In genomic region chr6:28396051-28396852, GRCm38 (mm10) we compare ENCODE assay signal across 11 mouse cellular contexts. TPM values are rescaled to one million over a fixed set of nuclear protein-coding genes. Genes with fewer than 3 reads are reported as not detected.
DNase-seq lines count a peak whose midpoint lies in the region; ATAC-seq and TF ChIP-seq lines count a peak whose summit lies in the region.
"Had no signal": no experiment of that assay in that cellular context is flagged by ENCODE, and none has a peak within 500 bp of the region (broad histone marks: within the 10 kb centered on the region; RNA-seq: fewer than 3 reads in every experiment).

No protein-coding gene starts in this region.

- peak overlapping the region; percentile 76; the same call in 1 of the 2 replicates for H3K4me2 ChIP-seq in heart, postnatal 0 days (ENCODE audit: low read depth, low read length)
- H3K4me2 ChIP-seq in embryonic facial prominence, embryonic 12.5 days (replicated peaks) = peak overlapping the region; percentile 78; the same call in 1 of the 2 replicates
- peak overlapping the region; percentile 94 for H3K4me2 ChIP-seq in hindbrain, embryonic 16.5 days (ENCODE audit: low read length)
- peak overlapping the region; percentile 67 for H3K4me2 ChIP-seq in neural tube, embryonic 11.5 days (ENCODE audit: low read depth)

- no peak for TF ChIP-seq EP300 in heart, postnatal 0 days (IDR thresholded peaks at IDR 0.05; ENCODE audit: low read depth)

- 47% methylated on average over 15 of the region's 15 CpGs for WGBS in heart, postnatal 0 days
- 22% methylated on average over 15 of the region's 15 CpGs for WGBS in embryonic facial prominence, embryonic 12.5 days
- 29% methylated on average over 15 of the region's 15 CpGs for WGBS in hindbrain, embryonic 16.5 days
- WGBS in neural tube, embryonic 11.5 days = 23% methylated on average over 15 of the region's 15 CpGs

- H3K27me3 ChIP-seq in heart, postnatal 0 days (ENCODE audit: control insufficient read depth, insufficient read depth, low read length) = peaks cover 30% of the 10 kb centered on the region
- H3K27me3 ChIP-seq in embryonic facial prominence, embryonic 12.5 days = peaks cover 28% of the 10 kb centered on the region
- no peaks in the 10 kb centered on the region for H3K27me3 ChIP-seq in hindbrain, embryonic 16.5 days (replicated peaks; ENCODE audit: control insufficient read depth, insufficient read depth, low read length)
- no peaks in the 10 kb centered on the region for H3K27me3 ChIP-seq in neural tube, embryonic 11.5 days (ENCODE audit: control insufficient read depth, insufficient read depth, low read length)

- no peak overlapping the region for H3K27ac ChIP-seq in heart, postnatal 0 days (ENCODE audit: low read depth)
- H3K27ac ChIP-seq in embryonic facial prominence, embryonic 12.5 days = no peak overlapping the region
- H3K27ac ChIP-seq in hindbrain, embryonic 16.5 days (ENCODE audit: low read depth, low read length) = no peak overlapping the region
- no peak overlapping the region for H3K27ac ChIP-seq in neural tube, embryonic 11.5 days (ENCODE audit: low read depth, low read length)
- H3K27ac ChIP-seq: liver, embryonic 13.5 days had no signal

- no peak for DNase-seq in heart, postnatal 0 days (ENCODE audit: low spot score)
- DNase-seq in heart, postnatal 14 days = no peak
- no peak for DNase-seq in neural tube, embryonic 11.5 days (ENCODE audit: low spot score)
- no peak for DNase-seq in layer of hippocampus, adult 11-12 months (ENCODE audit: low spot score)
- DNase-seq in adipocyte (ENCODE audit: low spot score) = no peak
- DNase-seq in left cerebral cortex, adult 11 months (ENCODE audit: low spot score) = no peak
- DNase-seq: adrenal gland, postnatal 25 days; liver, embryonic 13.5 days had no signal

- no peak overlapping the region for H3K9ac ChIP-seq in heart, postnatal 0 days (replicated peaks; ENCODE audit: low read depth, low read length)
- H3K9ac ChIP-seq in embryonic facial prominence, embryonic 12.5 days = no peak overlapping the region
- H3K9ac ChIP-seq in hindbrain, embryonic 16.5 days (ENCODE audit: low read depth, low read length) = peak overlapping the region; percentile 73; the same call in 1 of the 2 replicates
- no peak overlapping the region for H3K9ac ChIP-seq in neural tube, embryonic 11.5 days (ENCODE audit: low read length)
- H3K9ac ChIP-seq: liver, embryonic 13.5 days had no signal

- TF ChIP-seq CTCF in heart, postnatal 0 days (IDR thresholded peaks at IDR 0.05; ENCODE audit: low read depth) = no peak

- H3K36me3 ChIP-seq in heart, postnatal 0 days (replicated peaks; ENCODE audit: control insufficient read depth, insufficient read depth, low read length) = no peaks in the 10 kb centered on the region
- no peaks in the 10 kb centered on the region for H3K36me3 ChIP-seq in embryonic facial prominence, embryonic 12.5 days
- no peaks in the 10 kb centered on the region for H3K36me3 ChIP-seq in hindbrain, embryonic 16.5 days (ENCODE audit: control insufficient read depth, insufficient read depth, low read length)
- H3K36me3 ChIP-seq in neural tube, embryonic 11.5 days (ENCODE audit: control insufficient read depth, insufficient read depth, low read length) = no peaks in the 10 kb centered on the region
- H3K36me3 ChIP-seq: liver, embryonic 13.5 days had no signal

- H3K4me1 ChIP-seq in heart, postnatal 0 days (ENCODE audit: control insufficient read depth, insufficient read depth) = no peaks in the 10 kb centered on the region
- no peaks in the 10 kb centered on the region for H3K4me1 ChIP-seq in embryonic facial prominence, embryonic 12.5 days
- peaks cover 4% of the 10 kb centered on the region for H3K4me1 ChIP-seq in hindbrain, embryonic 16.5 days (ENCODE audit: control insufficient read depth, insufficient read depth, low read depth, low read length)
- no peaks in the 10 kb centered on the region for H3K4me1 ChIP-seq in neural tube, embryonic 11.5 days (ENCODE audit: control insufficient read depth, insufficient read depth, low read length)
- H3K4me1 ChIP-seq: liver, embryonic 13.5 days had no signal

- peak overlapping the region; percentile 44 for H3K4me3 ChIP-seq in heart, postnatal 0 days (ENCODE audit: low read depth, low read length)
- peak overlapping the region; percentile 37 for H3K4me3 ChIP-seq in embryonic facial prominence, embryonic 12.5 days
- H3K4me3 ChIP-seq in hindbrain, embryonic 16.5 days (ENCODE audit: low read length) = peak overlapping the region; percentile 56
- peak overlapping the region; percentile 43 for H3K4me3 ChIP-seq in neural tube, embryonic 11.5 days (ENCODE audit: low read depth, low read length)

- intact Hi-C loops in heart, postnatal 14 days (cut with DNase I) = no loop called here

- H3K9me3 ChIP-seq in heart, postnatal 0 days (replicated peaks; ENCODE audit: control insufficient read depth, low read length) = 0 out of 2 replicates have a peak, but pooled peaks cover 6% of the 10 kb centered on the region
- no peaks in the 10 kb centered on the region for H3K9me3 ChIP-seq in embryonic facial prominence, embryonic 12.5 days
- H3K9me3 ChIP-seq in hindbrain, embryonic 16.5 days (ENCODE audit: control insufficient read depth, low read length) = peaks cover 3% of the 10 kb centered on the region; the same call in 1 of the 2 replicates
- H3K9me3 ChIP-seq in neural tube, embryonic 11.5 days (ENCODE audit: control insufficient read depth, low read length) = no peaks in the 10 kb centered on the region
- H3K9me3 ChIP-seq: liver, embryonic 13.5 days had no signal

- ATAC-seq in heart, postnatal 0 days (ENCODE audit: insufficient read depth, low read depth) = no peak
- ATAC-seq in embryonic facial prominence, embryonic 12.5 days (ENCODE audit: insufficient number of reproducible peaks, insufficient read depth, low FRiP score, low TSS enrichment) = no peak
- no peak for ATAC-seq in hindbrain, embryonic 16.5 days
- no peak for ATAC-seq in neural tube, embryonic 11.5 days (ENCODE audit: insufficient read depth, low FRiP score, low TSS enrichment)

RNA-seq across cellular contexts. Expression of gene Zfp800, which starts 1.6 kb away (rescaled TPM):
- 18.6 and 19.5 TPM in 2 replicates for total RNA-seq in heart, postnatal 0 days (2014; rRNA removed; ENCODE audit: low replicate concordance)
- polyA plus RNA-seq in heart, postnatal 0 days (2015; fragmentation: Nextera tagmentation; extraction: Ambion mirVana) = 11.0 and 12.7 TPM in 2 replicates
- 10 to 100 TPM; 11.4 to 13.5 TPM for total RNA-seq in heart, postnatal 14 days (2021)
- polyA plus RNA-seq in embryonic facial prominence, embryonic 12.5 days (2016; fragmentation: Nextera tagmentation; extraction: Ambion mirVana) = 18.0 and 18.9 TPM in 2 replicates
- polyA plus RNA-seq in hindbrain, embryonic 16.5 days (2015; fragmentation: Nextera tagmentation; extraction: Ambion mirVana) = 15.0 and 18.2 TPM in 2 replicates
- 20.9 and 23.2 TPM in 2 replicates for polyA plus RNA-seq in neural tube, embryonic 11.5 days (2014; fragmentation: Nextera tagmentation; extraction: Ambion mirVana)

RNA-seq across cellular contexts. Expression of gene Arf5, which starts 27.1 kb away (rescaled TPM):
- 219 and 253 TPM in 2 replicates for total RNA-seq in heart, postnatal 0 days (2014; rRNA removed; ENCODE audit: low replicate concordance)
- polyA plus RNA-seq in heart, postnatal 0 days (2015; fragmentation: Nextera tagmentation; extraction: Ambion mirVana) = 235 and 240 TPM in 2 replicates
- 100 to 1,000 TPM; 172 to 176 TPM for total RNA-seq in heart, postnatal 14 days (2021)
- 359 and 364 TPM in 2 replicates for polyA plus RNA-seq in embryonic facial prominence, embryonic 12.5 days (2016; fragmentation: Nextera tagmentation; extraction: Ambion mirVana)
- 450 and 472 TPM in 2 replicates for polyA plus RNA-seq in hindbrain, embryonic 16.5 days (2015; fragmentation: Nextera tagmentation; extraction: Ambion mirVana)
- 323 and 364 TPM in 2 replicates for polyA plus RNA-seq in neural tube, embryonic 11.5 days (2014; fragmentation: Nextera tagmentation; extraction: Ambion mirVana)

RNA-seq across cellular contexts. Expression of gene Fscn3, which starts 31.3 kb away (rescaled TPM):
- total RNA-seq in heart, postnatal 0 days (2014; rRNA removed; ENCODE audit: low replicate concordance) = not detected in 2 replicates
- not detected in 2 replicates for polyA plus RNA-seq in heart, postnatal 0 days (2015; fragmentation: Nextera tagmentation; extraction: Ambion mirVana)
- under 1 TPM in 1 of 2 experiments, not detected in 1; 0.14 TPM for total RNA-seq in heart, postnatal 14 days (2021)
- polyA plus RNA-seq in embryonic facial prominence, embryonic 12.5 days (2016; fragmentation: Nextera tagmentation; extraction: Ambion mirVana) = not detected in 2 replicates
- not detected in 2 replicates for polyA plus RNA-seq in hindbrain, embryonic 16.5 days (2015; fragmentation: Nextera tagmentation; extraction: Ambion mirVana)
- polyA plus RNA-seq in neural tube, embryonic 11.5 days (2014; fragmentation: Nextera tagmentation; extraction: Ambion mirVana) = 0.16 TPM in 1 of 2 replicates, not detected in the other
- total RNA-seq: adrenal gland, postnatal 25 days; hematopoietic stem cell, adult 5-6 weeks had no signal

RNA-seq across cellular contexts. Expression of gene Gcc1, which starts 31.9 kb away (rescaled TPM):
- 5.9 and 6.4 TPM in 2 replicates for total RNA-seq in heart, postnatal 0 days (2014; rRNA removed; ENCODE audit: low replicate concordance)
- polyA plus RNA-seq in heart, postnatal 0 days (2015; fragmentation: Nextera tagmentation; extraction: Ambion mirVana) = 4.2 and 4.3 TPM in 2 replicates
- 1 to 10 TPM; 8.1 to 9.0 TPM for total RNA-seq in heart, postnatal 14 days (2021)
- 11.9 and 14.1 TPM in 2 replicates for polyA plus RNA-seq in embryonic facial prominence, embryonic 12.5 days (2016; fragmentation: Nextera tagmentation; extraction: Ambion mirVana)
- 10.4 and 12.6 TPM in 2 replicates for polyA plus RNA-seq in hindbrain, embryonic 16.5 days (2015; fragmentation: Nextera tagmentation; extraction: Ambion mirVana)
- polyA plus RNA-seq in neural tube, embryonic 11.5 days (2014; fragmentation: Nextera tagmentation; extraction: Ambion mirVana) = 8.2 and 8.8 TPM in 2 replicates

RNA-seq across cellular contexts. Expression of gene Pax4, which starts 52.9 kb away (rescaled TPM):
- not detected in 2 replicates for total RNA-seq in heart, postnatal 0 days (2014; rRNA removed; ENCODE audit: low replicate concordance)
- not detected in 2 replicates for polyA plus RNA-seq in heart, postnatal 0 days (2015; fragmentation: Nextera tagmentation; extraction: Ambion mirVana)
- not detected for total RNA-seq in heart, postnatal 14 days (2021)
- not detected in 2 replicates for polyA plus RNA-seq in embryonic facial prominence, embryonic 12.5 days (2016; fragmentation: Nextera tagmentation; extraction: Ambion mirVana)
- polyA plus RNA-seq in hindbrain, embryonic 16.5 days (2015; fragmentation: Nextera tagmentation; extraction: Ambion mirVana) = 0.29 TPM in 1 of 2 replicates, not detected in the other
- polyA plus RNA-seq in neural tube, embryonic 11.5 days (2014; fragmentation: Nextera tagmentation; extraction: Ambion mirVana) = not detected in 2 replicates
- total RNA-seq: adrenal gland, postnatal 25 days; hematopoietic stem cell, adult 5-6 weeks had no signal
- polyA plus RNA-seq: liver, embryonic 13.5 days had no signal
